Mouse (Mus musculus) hindbrain, postnatal 0 days (tissue): Measurements from ENCODE around the gene Tgif1. TPM values are rescaled to one million over a fixed set of nuclear protein-coding genes. Genes with fewer than 3 reads are reported as not detected.

ENCODE experiments used
- ATAC-seq: fragments of 200-750 bp; cut with Nextera tagmentation; 2 replicates; pipeline ENCODE4 v1.8.0; 2017; ENCODE audit warnings: mild to moderate bottlenecking, moderate TSS enrichment, moderate library complexity
- DNase-seq: peaks from one replicate; pipeline ENCODE4 v3.0.0-alpha.2; 2015; ENCODE audit warnings: low spot score
- H3K27ac ChIP-seq: fragments of 300-500 bp; sonication (generic); 2 replicates; pipeline ENCODE4 v1.5.1; 2014; ENCODE audit warnings: mild to moderate bottlenecking
- H3K27me3 ChIP-seq: fragments of 300-500 bp; sonication (generic); 2 replicates; pipeline ENCODE4 v1.6.1; 2014; ENCODE audit warnings: low read length, mixed read lengths; ENCODE audit not compliant: insufficient read depth
- H3K36me3 ChIP-seq: fragments of 300-500 bp; sonication (generic); 2 replicates; pipeline ENCODE4 v1.6.1; 2014; ENCODE audit warnings: low read length, mixed read lengths; ENCODE audit not compliant: insufficient read depth
- H3K4me1 ChIP-seq: fragments of 300-500 bp; sonication (generic); 2 replicates; pipeline ENCODE4 v1.6.1; 2014; ENCODE audit warnings: antibody characterized with exemption, low read length, mixed read lengths; ENCODE audit not compliant: insufficient read depth
- H3K4me2 ChIP-seq: fragments of 300-500 bp; sonication (generic); 2 replicates; pipeline ENCODE4 v1.6.1; 2014; ENCODE audit warnings: low read depth, mild to moderate bottlenecking, low read length, moderate library complexity, mixed read lengths
- H3K4me3 ChIP-seq: fragments of 300-500 bp; sonication (generic); 2 replicates; pipeline ENCODE4 v1.5.1; 2014; ENCODE audit warnings: low read length
- H3K9ac ChIP-seq: fragments of 300-500 bp; sonication (generic); replicated peaks from 2 replicates; pipeline ENCODE4 v1.6.1; 2014; ENCODE audit warnings: mild to moderate bottlenecking, low read length, moderate library complexity, mixed read lengths
- H3K9me3 ChIP-seq: fragments of 300-500 bp; sonication (generic); 2 replicates; pipeline ENCODE4 v1.6.1; 2016; ENCODE audit warnings: low read length, mixed read lengths
- CTCF ChIP-seq: IDR thresholded peaks from 2 replicates; pipeline ENCODE4 v1.5.1; 2016; ENCODE audit warnings: antibody characterized with exemption, control low read depth, low read depth
- WGBS: fragments of 180-500 bp; shearing (Covaris S2); extraction: QIAGEN DNeasy Blood & Tissue Kit; methylation state at CpG from one replicate; pipeline ENCODE4 v1.1.7; 2014; 5-methylcytosine and 5-hydroxymethylcytosine counted together
- microRNA counts: library from miRNA; unstranded; fragments of <30 nt; microRNA quantifications from one replicate; lab custom pipeline; 2015
- microRNA-seq, 2 experiments: library from miRNA; unstranded; fragments of <30 nt; microRNA quantifications; one replicate each; pipeline ENCODE4; 2016
- polyA plus RNA-seq: library from polyadenylated mRNA; unstranded; fragments of >200 nt; fragmentation: Nextera tagmentation; extraction: Ambion mirVana; gene quantifications from 2 replicates; pipeline ENCODE4 v1.2.1, GENCODE M21; 2015
- total RNA-seq: library from RNA; depleted of rRNA; stranded (reverse); fragments of >200 nt; gene quantifications from 2 replicates; pipeline ENCODE4 v1.2.3, GENCODE M21; 2014; rRNA removed

Tgif1 gene
- total and polyA plus RNA-seq, 2 experiments from 2014 or later = 8.4 to 12.6 TPM

GRCm38 (mm10) chr17:70799266-70799665 is 54.1 kb downstream of the Tgif1 start:
- Histone ChIP-seq H3K4me3 (no peak overlapping the region), H3K27ac (no peak overlapping the region), H3K4me2 (no peak overlapping the region), H3K27me3 (no peaks in the 10 kb centered on the region), H3K9ac (no peak overlapping the region), H3K9me3 (no peaks in the 10 kb centered on the region), H3K4me1 (peaks cover 6% of the 10 kb centered on the region), H3K36me3 (no peaks in the 10 kb centered on the region)
- 70% methylated on average over 4 of the region's 4 CpGs for WGBS
- TF ChIP-seq CTCF = no peak
- DNase-seq (no peak), ATAC-seq (no peak)

- ATAC-seq = no peak
- Histone ChIP-seq H3K9me3 (no peaks in the 10 kb centered on the region), H3K9ac (no peak overlapping the region), H3K27me3 (no peaks in the 10 kb centered on the region), H3K4me3 (no peak overlapping the region), H3K4me2 (no peak overlapping the region), H3K27ac (no peak overlapping the region), H3K36me3 (no peaks in the 10 kb centered on the region), H3K4me1 (peaks cover 10% of the 10 kb centered on the region)
- WGBS = 78% methylated on average over 1 of the region's 1 CpGs
- no peak for TF ChIP-seq CTCF
- DNase-seq = no peak
These were observed 55.6 kb downstream of the Tgif1 start for GRCm38 (mm10) chr17:70797773-70798045.

GRCm38 (mm10) chr17:70796940-70797772 is 56.2 kb downstream of the Tgif1 start:
- no peak for TF ChIP-seq CTCF
- ATAC-seq (no peak), DNase-seq (no peak)
- no peak overlapping the region for H3K27ac ChIP-seq
- H3K4me3 ChIP-seq = no peak overlapping the region
- no peak overlapping the region for H3K9ac ChIP-seq
- H3K4me2 ChIP-seq = no peak overlapping the region
- 86% methylated on average over 8 of the region's 8 CpGs for WGBS
- H3K4me1 ChIP-seq = peaks cover 10% of the 10 kb centered on the region
- no peaks in the 10 kb centered on the region for H3K27me3 ChIP-seq
- H3K36me3 ChIP-seq = no peaks in the 10 kb centered on the region
- H3K9me3 ChIP-seq = no peaks in the 10 kb centered on the region

- H3K36me3 ChIP-seq = no peaks in the 10 kb centered on the region
- WGBS = 73% methylated on average over 4 of the region's 4 CpGs
- ATAC-seq = no peak
These were observed 58.1 kb downstream of the Tgif1 start for GRCm38 (mm10) chr17:70795196-70795595.

GRCm38 (mm10) chr17:70794722-70795121 is 58.6 kb downstream of the Tgif1 start:
- WGBS = 40% methylated on average over 6 of the region's 6 CpGs
- Histone ChIP-seq H3K27me3 (no peaks in the 10 kb centered on the region), H3K4me2 (no peak overlapping the region), H3K4me3 (no peak overlapping the region), H3K36me3 (no peaks in the 10 kb centered on the region), H3K9me3 (no peaks in the 10 kb centered on the region), H3K9ac (no peak overlapping the region), H3K4me1 (peaks cover 10% of the 10 kb centered on the region), H3K27ac (peak overlapping the region; percentile 51; the same call in 1 of the 2 replicates)
- TF ChIP-seq CTCF = no peak
- ATAC-seq (peak; percentile 28; the same call in 1 of the 2 replicates), DNase-seq (no peak)

More at GRCm38 (mm10) chr17:70795196-70795595, 58.1 kb downstream of the Tgif1 start:
- no peak for TF ChIP-seq CTCF
- H3K9me3 ChIP-seq = no peaks in the 10 kb centered on the region
- no peaks in the 10 kb centered on the region for H3K27me3 ChIP-seq
- no peak overlapping the region for H3K9ac ChIP-seq
- H3K4me2 ChIP-seq = no peak overlapping the region
- H3K4me1 ChIP-seq = peaks cover 10% of the 10 kb centered on the region
- H3K27ac ChIP-seq = no peak overlapping the region
- no peak overlapping the region for H3K4me3 ChIP-seq
- DNase-seq = no peak

- Histone ChIP-seq H3K4me3 (no peak overlapping the region), H3K9me3 (no peaks in the 10 kb centered on the region), H3K4me1 (peaks cover 10% of the 10 kb centered on the region), H3K27me3 (no peaks in the 10 kb centered on the region), H3K27ac (peak overlapping the region; percentile 51; the same call in 1 of the 2 replicates), H3K4me2 (no peak overlapping the region), H3K36me3 (no peaks in the 10 kb centered on the region), H3K9ac (no peak overlapping the region)
- TF ChIP-seq CTCF = no peak
- DNase-seq = peak; percentile 52
- ATAC-seq = peak; percentile 90
- WGBS = 15% methylated on average over 7 of the region's 7 CpGs
These were observed 59.1 kb downstream of the Tgif1 start for GRCm38 (mm10) chr17:70794291-70794690.

MicroRNA genes within 50 kb of the gene (microRNA counts, 519-probe panel; counts per million panel counts)
- not detected for microRNA mmu-miR-1195 (lab: Ali Mortazavi, UCI)

Small RNAs within 50 kb of the gene (microRNA-seq; reads per million reads assigned to microRNA genes)
- gene Mir1195 = 0 reads per million in 2 experiments

Other genes starting within 250 kb of the Tgif1 start
- 1.7 and 3.7 TPM in 2 replicates for gene Myom1, start 149.1 kb upstream of the Tgif1 start, total RNA-seq
- gene Myom1, start 149.1 kb upstream of the Tgif1 start, polyA plus RNA-seq = 0.82 and 0.90 TPM in 2 replicates
- gene Myl12a, start 149.3 kb upstream of the Tgif1 start, total RNA-seq = 30.9 and 36.5 TPM in 2 replicates
- gene Myl12a, start 149.3 kb upstream of the Tgif1 start, polyA plus RNA-seq = 101 and 107 TPM in 2 replicates